Mouse (Mus musculus) cerebellum, adult 2 months (tissue): Measurements from ENCODE around the gene Cwc25.

Experiments
- CTCF ChIP-seq: fragments of 200-500 bp; IDR thresholded peaks from 2 replicates; pipeline ENCODE4 v1.5.1; 2011; ENCODE audit warnings: low read depth, mild to moderate bottlenecking, control low read depth, low read length, moderate library complexity, borderline replicate concordance; ENCODE audit not compliant: insufficient read depth
- POLR2A ChIP-seq: fragments of 200-500 bp; IDR thresholded peaks from 2 replicates; pipeline ENCODE4 v1.6.1; 2011; ENCODE audit warnings: low read length, control low read depth, borderline replicate concordance; ENCODE audit not compliant: insufficient read depth

DNA sequence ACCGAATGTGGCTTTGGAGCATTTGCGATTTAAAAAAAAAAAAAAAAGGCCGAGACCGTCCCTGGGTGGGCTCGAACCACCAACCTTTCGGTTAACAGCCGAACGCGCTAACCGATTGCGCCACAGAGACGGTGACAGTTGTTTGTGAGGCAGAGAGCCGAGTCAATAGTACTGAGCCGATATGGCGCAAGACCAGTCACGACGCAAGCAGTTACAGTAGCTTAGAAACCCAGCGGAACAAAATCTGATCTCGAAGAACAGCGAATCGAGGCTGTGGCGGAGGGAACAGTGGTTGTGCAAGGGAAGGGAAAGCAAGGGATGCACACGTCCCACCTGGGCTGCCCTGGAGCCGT lies 64.0 kb downstream of the Cwc25 start:
- TF ChIP-seq CTCF (no peak), POLR2A (no peak)
